Mouse (Mus musculus) G1E (cell line): ENCODE data around the gene Cadm4.

ENCODE experiments used
- CTCF ChIP-seq: IDR thresholded peaks from 2 replicates; pipeline ENCODE4 v1.5.1; 2012; ENCODE audit warnings: low read depth, low read length, inconsistent platforms, mixed read lengths
- GATA1 ChIP-seq: IDR thresholded peaks from 2 replicates; pipeline ENCODE4 v1.6.1; 2012; ENCODE audit warnings: borderline replicate concordance, low read length, inconsistent platforms, mixed read lengths
- GATA2 ChIP-seq: IDR thresholded peaks from 2 replicates; pipeline ENCODE4 v1.6.1; 2012; ENCODE audit warnings: low read depth, low read length, inconsistent platforms, borderline replicate concordance
- POLR2AphosphoS5 ChIP-seq: IDR thresholded peaks from 2 replicates; pipeline ENCODE4 v1.6.1; 2012; ENCODE audit warnings: low read depth, low read length, inconsistent platforms; ENCODE audit not compliant: insufficient replicate concordance
- TAL1 ChIP-seq: conservative IDR thresholded peaks from 2 replicates; pipeline ENCODE4 v1.6.1; 2012; ENCODE audit warnings: low read depth, low read length, inconsistent platforms, mixed read lengths

GRCm38 (mm10) chr7:24466835-24467234 is 15.0 kb upstream of the Cadm4 start:
- TF ChIP-seq GATA1 (no peak), CTCF (no peak), GATA2 (no peak), POLR2AphosphoS5 (no peak), TAL1 (no peak)
